Mouse (Mus musculus) heart, embryonic 12.5 days (tissue): ENCODE data around the gene Rorc. TPM values are rescaled to one million over a fixed set of nuclear protein-coding genes. Genes with fewer than 3 reads are reported as not detected.

Experiments used
- ATAC-seq: fragments of 200-750 bp; cut with Nextera tagmentation; 2 replicates; pipeline ENCODE4 v1.8.0; 2017; ENCODE audit warnings: moderate TSS enrichment, moderate library complexity; ENCODE audit not compliant: insufficient number of reproducible peaks, low FRiP score
- H3K27ac ChIP-seq: fragments of 300-500 bp; sonication (generic); 2 replicates; pipeline ENCODE4 v1.5.1; 2016; ENCODE audit warnings: mild to moderate bottlenecking, moderate library complexity; ENCODE audit not compliant: poor library complexity, severe bottlenecking
- H3K27me3 ChIP-seq: fragments of 300-500 bp; sonication (generic); replicated peaks from 2 replicates; pipeline ENCODE4 v1.6.1; 2016; ENCODE audit warnings: mild to moderate bottlenecking, moderate library complexity
- H3K36me3 ChIP-seq: fragments of 300-500 bp; sonication (generic); 2 replicates; pipeline ENCODE4 v1.6.1; 2016; ENCODE audit warnings: mild to moderate bottlenecking, moderate library complexity
- H3K4me1 ChIP-seq: fragments of 300-500 bp; sonication (generic); replicated peaks from 2 replicates; pipeline ENCODE4 v1.6.1; 2016; ENCODE audit warnings: mild to moderate bottlenecking
- H3K4me2 ChIP-seq: fragments of 300-500 bp; sonication (generic); 2 replicates; pipeline ENCODE4 v1.6.1; 2016; ENCODE audit warnings: mild to moderate bottlenecking, moderate library complexity
- H3K4me3 ChIP-seq: fragments of 300-500 bp; sonication (generic); 2 replicates; pipeline ENCODE4 v1.5.1; 2016; ENCODE audit warnings: mild to moderate bottlenecking
- H3K9ac ChIP-seq: fragments of 300-500 bp; sonication (generic); 2 replicates; pipeline ENCODE4 v1.6.1; 2016; ENCODE audit warnings: mild to moderate bottlenecking, moderate library complexity
- H3K9me3 ChIP-seq: fragments of 300-500 bp; sonication (generic); replicated peaks from 2 replicates; pipeline ENCODE4 v1.6.1; 2016; ENCODE audit warnings: mild to moderate bottlenecking, moderate library complexity
- whole genome bisulfite sequencing: fragments of 180-500 bp; shearing (Covaris S2); methylation state at CpG from one replicate; pipeline ENCODE4 v1.1.7; 2016; 5-methylcytosine and 5-hydroxymethylcytosine counted together
- polyA plus RNA-seq: library from polyadenylated mRNA; unstranded; fragments of >200 nt; fragmentation: Nextera tagmentation; extraction: Ambion mirVana; gene quantifications from 2 replicates; pipeline ENCODE4 v1.2.1, GENCODE M21; 2016

Rorc gene
- polyA plus RNA-seq, 1 experiment from 2014 or later = 1.5 TPM

DNA sequence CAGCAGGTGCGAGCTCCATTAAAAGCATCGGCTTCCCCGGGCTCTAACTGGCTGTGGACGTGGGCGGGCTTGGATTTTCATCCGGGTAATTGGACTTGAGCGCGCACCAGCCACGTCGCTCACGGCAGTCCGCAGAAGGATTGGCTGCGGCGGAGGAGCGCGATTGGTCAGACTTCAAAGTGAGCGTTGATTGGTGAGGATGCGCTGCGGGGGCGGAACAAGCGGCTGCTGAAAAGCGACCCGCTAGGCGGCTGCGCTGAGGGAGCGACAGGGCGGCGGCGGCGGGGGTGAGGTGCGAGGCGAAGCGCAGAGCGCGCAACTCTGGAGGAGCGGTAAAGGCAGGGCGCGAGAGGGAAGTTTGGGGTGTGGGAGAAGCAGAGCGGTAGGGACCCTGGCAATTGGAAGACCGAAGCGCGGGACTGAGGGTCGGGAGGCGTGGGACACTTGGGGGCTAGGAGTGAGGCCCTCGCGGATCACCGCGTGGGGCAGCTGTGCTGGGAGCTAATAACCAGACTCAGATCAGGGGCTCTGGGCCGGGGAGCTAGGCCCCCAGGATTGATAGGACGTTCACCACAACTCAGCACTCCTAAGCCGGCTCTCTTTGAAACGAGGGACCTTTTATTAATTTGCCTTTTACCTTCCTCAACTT lies 40.6 kb downstream of the Rorc start, which contains the start of gene Tdrkh:
Gene Tdrkh, plus strand, starts transcription at position 243 of the 649 bp plus-strand sequence.
- H3K27me3 ChIP-seq = peaks cover 5% of the 10 kb centered on the region
- no peaks in the 10 kb centered on the region for H3K9me3 ChIP-seq
- 8% methylated on average over 52 of the region's 52 CpGs for WGBS
- H3K9ac ChIP-seq = peak within 1 kb of the TSS; percentile 22; the same call in 1 of the 2 replicates
- H3K27ac ChIP-seq = no peak within 1 kb of the TSS
- peak; percentile 98 for ATAC-seq
- no peaks in the 10 kb centered on the region for H3K36me3 ChIP-seq
- peak within 1 kb of the TSS; percentile 78 for H3K4me2 ChIP-seq
- peaks cover 3% of the 10 kb centered on the region; the same call in 1 of the 2 replicates for H3K4me1 ChIP-seq
- peak within 1 kb of the TSS; percentile 54 for H3K4me3 ChIP-seq

DNA sequence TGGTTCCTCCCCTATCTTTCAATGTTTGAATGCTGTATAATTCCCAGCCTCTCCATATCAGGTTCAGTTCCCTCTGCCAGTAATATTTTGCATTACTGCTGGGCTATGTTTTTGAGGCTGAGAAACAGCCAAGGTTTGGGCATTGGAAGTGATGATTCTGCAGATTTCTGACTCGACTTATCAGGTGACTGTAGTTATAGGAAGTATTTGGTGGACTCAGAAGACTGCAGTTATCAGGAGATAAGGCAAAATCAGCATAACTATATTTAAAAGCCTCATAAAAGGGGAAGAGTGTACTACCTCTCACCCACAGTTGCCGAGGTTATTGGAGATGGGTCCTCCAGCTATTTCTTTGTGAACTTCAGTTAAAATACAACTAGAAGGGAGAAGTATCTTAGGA lies 58.4 kb downstream of the Rorc start:
- WGBS = 54% methylated on average over 2 of the region's 2 CpGs
- Histone ChIP-seq H3K36me3 (no peaks in the 10 kb centered on the region), H3K4me3 (no peak overlapping the region), H3K27ac (no peak overlapping the region), H3K4me2 (no peak overlapping the region), H3K9me3 (no peaks in the 10 kb centered on the region), H3K4me1 (no peaks in the 10 kb centered on the region), H3K9ac (no peak overlapping the region), H3K27me3 (no peaks in the 10 kb centered on the region)
- no peak for ATAC-seq

GRCm38 (mm10) chr3:94434305-94434704 lies 61.7 kb downstream of the Rorc start:
- WGBS = 84% methylated on average over 2 of the region's 2 CpGs

GRCm38 (mm10) chr3:94436420-94436819 lies 63.8 kb downstream of the Rorc start:
- H3K27me3 ChIP-seq = peaks cover 12% of the 10 kb centered on the region
- 76% methylated on average over 9 of the region's 9 CpGs for whole genome bisulfite sequencing
- no peak overlapping the region for H3K9ac ChIP-seq
- no peaks in the 10 kb centered on the region for H3K4me1 ChIP-seq
- H3K36me3 ChIP-seq = no peaks in the 10 kb centered on the region
- no peak overlapping the region for H3K4me2 ChIP-seq
- no peak overlapping the region for H3K27ac ChIP-seq
- no peaks in the 10 kb centered on the region for H3K9me3 ChIP-seq
- no peak for ATAC-seq
- H3K4me3 ChIP-seq = no peak overlapping the region

More at GRCm38 (mm10) chr3:94434305-94434704, 61.7 kb downstream of the Rorc start:
- no peak overlapping the region for H3K4me3 ChIP-seq
- no peak for ATAC-seq
- H3K27me3 ChIP-seq = peaks cover 2% of the 10 kb centered on the region; the same call in 1 of the 2 replicates
- H3K27ac ChIP-seq = no peak overlapping the region
- H3K9ac ChIP-seq = no peak overlapping the region
- no peaks in the 10 kb centered on the region for H3K36me3 ChIP-seq
- no peaks in the 10 kb centered on the region for H3K4me1 ChIP-seq
- no peaks in the 10 kb centered on the region for H3K9me3 ChIP-seq
- H3K4me2 ChIP-seq = no peak overlapping the region

GRCm38 (mm10) chr3:94441182-94441581 lies 68.6 kb downstream of the Rorc start:
- Histone ChIP-seq H3K9ac (no peak overlapping the region), H3K27me3 (peaks cover 12% of the 10 kb centered on the region), H3K36me3 (peaks cover 16% of the 10 kb centered on the region), H3K9me3 (no peaks in the 10 kb centered on the region), H3K4me2 (no peak overlapping the region), H3K27ac (no peak overlapping the region), H3K4me1 (peaks cover 7% of the 10 kb centered on the region), H3K4me3 (no peak overlapping the region)
- no peak for ATAC-seq
- WGBS = 37% methylated on average over 3 of the region's 3 CpGs

- Histone ChIP-seq H3K36me3 (peaks cover 35% of the 10 kb centered on the region), H3K4me3 (peak within 1 kb of the TSS; percentile 85), H3K9me3 (no peaks in the 10 kb centered on the region), H3K27ac (peak within 1 kb of the TSS; percentile 55), H3K4me1 (peaks cover 7% of the 10 kb centered on the region), H3K4me2 (peak within 1 kb of the TSS; percentile 92), H3K9ac (peak within 1 kb of the TSS; percentile 94), H3K27me3 (peaks cover 12% of the 10 kb centered on the region)
- WGBS = under 1% methylated on average over 39 of the region's 39 CpGs
- peak; percentile 96 for ATAC-seq
Measured at GRCm38 (mm10) chr3:94442951-94443596, 70.5 kb downstream of the Rorc start, which contains the start of gene Mrpl9. Gene Mrpl9, plus strand, starts transcription at chr3:94443318.

DNA sequence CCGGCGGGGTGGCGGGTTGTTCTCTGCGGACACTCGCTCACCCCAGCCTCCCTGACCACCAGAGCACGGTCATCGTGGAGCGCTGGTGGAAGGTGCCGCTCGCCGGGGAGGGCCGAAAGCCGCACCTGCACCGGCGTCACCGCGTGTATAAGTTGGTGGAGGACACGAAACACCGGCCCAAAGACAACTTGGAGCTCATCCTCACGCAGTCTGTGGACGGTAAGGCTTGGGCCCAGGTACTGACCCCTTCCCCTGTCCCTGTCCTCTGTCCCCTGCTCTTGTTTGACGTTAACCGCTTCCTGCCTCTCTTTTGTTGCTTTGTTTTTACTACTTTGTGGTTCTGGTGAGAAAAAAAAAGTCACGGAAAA lies 71.0 kb downstream of the Rorc start, which contains the start of gene Oaz3:
Gene Oaz3, minus strand, starts transcription at position 319 of the 368 bp plus-strand sequence.
- peaks cover 40% of the 10 kb centered on the region for H3K36me3 ChIP-seq
- H3K9me3 ChIP-seq = no peaks in the 10 kb centered on the region
- H3K4me1 ChIP-seq = peaks cover 7% of the 10 kb centered on the region
- H3K4me2 ChIP-seq = peak within 1 kb of the TSS; percentile 92
- peak within 1 kb of the TSS; percentile 94 for H3K9ac ChIP-seq
- WGBS = 1% methylated on average over 24 of the region's 24 CpGs
- peak within 1 kb of the TSS; percentile 55 for H3K27ac ChIP-seq
- peaks cover 12% of the 10 kb centered on the region for H3K27me3 ChIP-seq
- ATAC-seq = peak; percentile 77
- H3K4me3 ChIP-seq = peak within 1 kb of the TSS; percentile 85

Other genes with a start within 250 kb of the Rorc start
- gene Gm10696, start 194.6 kb upstream of the Rorc start, polyA plus RNA-seq = not detected in 2 replicates
- gene Gm5286, start 176.1 kb upstream of the Rorc start, polyA plus RNA-seq = not detected in 2 replicates
- gene Gm4778, start 108.8 kb upstream of the Rorc start, polyA plus RNA-seq = not detected in 2 replicates
- gene Them4, start 62.7 kb upstream of the Rorc start, polyA plus RNA-seq = 11.0 and 11.5 TPM in 2 replicates
- not detected in 2 replicates for gene Them5, start 30.7 kb upstream of the Rorc start, polyA plus RNA-seq
- gene C2cd4d, start 10.4 kb upstream of the Rorc start, polyA plus RNA-seq = 0.66 and 0.90 TPM in 2 replicates
- not detected in 2 replicates for gene Lingo4, start 25.7 kb downstream of the Rorc start, polyA plus RNA-seq
- gene Tdrkh, start 40.5 kb downstream of the Rorc start, polyA plus RNA-seq = 8.5 and 9.7 TPM in 2 replicates
- 57.4 and 62.0 TPM in 2 replicates for gene Mrpl9, start 70.5 kb downstream of the Rorc start, polyA plus RNA-seq
- gene Oaz3, start 71.1 kb downstream of the Rorc start, polyA plus RNA-seq = 0.57 TPM in 1 of 2 replicates, not detected in the other
- 1.1 and 1.7 TPM in 2 replicates for gene Celf3, start 105.5 kb downstream of the Rorc start, polyA plus RNA-seq
- 5.3 and 5.7 TPM in 2 replicates for gene Riiad1, start 107.5 kb downstream of the Rorc start, polyA plus RNA-seq
- 40.3 and 41.4 TPM in 2 replicates for gene Snx27, start 209.9 kb downstream of the Rorc start, polyA plus RNA-seq